Mouse (Mus musculus) heart, adult 18-20 months (tissue): ENCODE measurements around the gene Ptpn11. TPM values are rescaled to one million over a fixed set of nuclear protein-coding genes. Genes with fewer than 3 reads are reported as not detected.

Experiments
- DNase-seq, 2 experiments: peaks; one replicate each; pipeline ENCODE4 v3.0.0; 2021 to 2022; ENCODE audit warnings: mixed read lengths in 1 of 2
- total RNA-seq, 2 experiments: library from RNA; stranded (reverse); gene quantifications; 2 replicates each; pipeline ENCODE4 v1.2.3; 2021

Ptpn11 gene
- total RNA-seq, 2 experiments from 2014 or later = 172 to 174 TPM

GRCm38 (mm10) chr5:121082605-121083004, 108.6 kb downstream of the Ptpn11 start:
- DNase-seq = no peak

GRCm38 (mm10) chr5:121081754-121082153, 109.4 kb downstream of the Ptpn11 start:
- no peak for DNase-seq

Other genes starting within 250 kb of the Ptpn11 start
- gene Rph3a, start 181.3 kb downstream of the Ptpn11 start, total RNA-seq = not detected
- 100 to 1,000 TPM; 479 to 585 TPM for gene Rpl6, start 13.1 kb upstream of the Ptpn11 start, total RNA-seq
- 10 to 100 TPM; 23.2 to 23.4 TPM for gene Hectd4, start 28.8 kb upstream of the Ptpn11 start, total RNA-seq
- gene Trafd1, start 194.2 kb upstream of the Ptpn11 start, total RNA-seq = 10 to 100 TPM; 61.2 to 68.8 TPM
- gene Naa25, start 206.5 kb upstream of the Ptpn11 start, total RNA-seq = 10 to 100 TPM; 22.4 to 23.1 TPM